Mouse (Mus musculus) central nervous system, embryonic 18 days (tissue): ENCODE results near the gene Col6a2. TPM values are rescaled to one million over a fixed set of nuclear protein-coding genes. Genes with fewer than 3 reads are reported as not detected.

Experiments
- polyA plus RNA-seq: library from polyadenylated mRNA; depleted of rRNA; stranded (reverse); fragments of >200 nt; gene quantifications from 2 replicates; pipeline ENCODE4 v1.2.3, GENCODE M21; 2012; rRNA removed

Gene Col6a2
- 21.6 and 28.9 TPM in 2 replicates for polyA plus RNA-seq

GRCm38 (mm10) chr10:76622928-76623680 lies at the start of gene Col6a2:
Gene Col6a2, minus strand, starts transcription at chr10:76623630.

GRCm38 (mm10) chr10:76575374-76575773 lies 48.1 kb downstream of the Col6a2 start, which contains the start of gene Ftcd:
Gene Ftcd, plus strand, starts transcription at chr10:76575648.

GRCm38 (mm10) chr10:76561972-76562371 lies 61.5 kb downstream of the Col6a2 start, which contains the start of gene Spatc1l:
Gene Spatc1l, plus strand, starts transcription at chr10:76562272.

Other genes starting within 250 kb of the Col6a2 start
- not detected in 2 replicates for gene AC141477.1, start 183.2 kb downstream of the Col6a2 start, polyA plus RNA-seq
- 18.0 and 18.4 TPM in 2 replicates for gene Pcnt, start 180.8 kb downstream of the Col6a2 start, polyA plus RNA-seq
- gene 2610028H24Rik, start 174.5 kb downstream of the Col6a2 start, polyA plus RNA-seq = 0.04 TPM in 1 of 2 replicates, not detected in the other
- gene Mcm3ap, start 154.7 kb downstream of the Col6a2 start, polyA plus RNA-seq = 54.4 and 55.4 TPM in 2 replicates
- gene Ybey, start 154.5 kb downstream of the Col6a2 start, polyA plus RNA-seq = 3.0 and 3.1 TPM in 2 replicates
- gene Lss, start 92.0 kb downstream of the Col6a2 start, polyA plus RNA-seq = 58.2 and 59.2 TPM in 2 replicates
- gene Spatc1l, start 61.4 kb downstream of the Col6a2 start, polyA plus RNA-seq = 0.39 and 0.62 TPM in 2 replicates
- gene Ftcd, start 48.0 kb downstream of the Col6a2 start, polyA plus RNA-seq = 0.13 TPM in 2 replicates
- 33.2 and 37.1 TPM in 2 replicates for gene Col6a1, start 102.5 kb upstream of the Col6a2 start, polyA plus RNA-seq